Mouse (Mus musculus): ENCODE measurements at regions not wholly inside any gene's neighbourhood (a gene's known extent, or its start where the extent isn't known, plus 50 kb on each side); places are given as distances from the start of the nearest gene placed in this dataset.

- TF ChIP-seq CTCF (IDR thresholded peaks at IDR 0.05; ENCODE audit: borderline replicate concordance, insufficient read depth, low read depth, low read length) (no peak), POLR2A (IDR thresholded peaks at IDR 0.05; ENCODE audit: borderline replicate concordance, insufficient read depth, low read length) (no peak)
Measured at GRCm38 (mm10) chr14:58812585-58812984, 330.1 kb downstream of the 1700129C05Rik start.
